Mouse (Mus musculus) thymus, adult 18-20 months (tissue): ENCODE measurements around the gene Ccdc34.

ENCODE experiments used
- DNase-seq, 2 experiments: peaks; one replicate each; pipeline ENCODE4 v3.0.0; 2022; ENCODE audit warnings: mixed read lengths in 2 of 2

Ccdc34 gene

DNA sequence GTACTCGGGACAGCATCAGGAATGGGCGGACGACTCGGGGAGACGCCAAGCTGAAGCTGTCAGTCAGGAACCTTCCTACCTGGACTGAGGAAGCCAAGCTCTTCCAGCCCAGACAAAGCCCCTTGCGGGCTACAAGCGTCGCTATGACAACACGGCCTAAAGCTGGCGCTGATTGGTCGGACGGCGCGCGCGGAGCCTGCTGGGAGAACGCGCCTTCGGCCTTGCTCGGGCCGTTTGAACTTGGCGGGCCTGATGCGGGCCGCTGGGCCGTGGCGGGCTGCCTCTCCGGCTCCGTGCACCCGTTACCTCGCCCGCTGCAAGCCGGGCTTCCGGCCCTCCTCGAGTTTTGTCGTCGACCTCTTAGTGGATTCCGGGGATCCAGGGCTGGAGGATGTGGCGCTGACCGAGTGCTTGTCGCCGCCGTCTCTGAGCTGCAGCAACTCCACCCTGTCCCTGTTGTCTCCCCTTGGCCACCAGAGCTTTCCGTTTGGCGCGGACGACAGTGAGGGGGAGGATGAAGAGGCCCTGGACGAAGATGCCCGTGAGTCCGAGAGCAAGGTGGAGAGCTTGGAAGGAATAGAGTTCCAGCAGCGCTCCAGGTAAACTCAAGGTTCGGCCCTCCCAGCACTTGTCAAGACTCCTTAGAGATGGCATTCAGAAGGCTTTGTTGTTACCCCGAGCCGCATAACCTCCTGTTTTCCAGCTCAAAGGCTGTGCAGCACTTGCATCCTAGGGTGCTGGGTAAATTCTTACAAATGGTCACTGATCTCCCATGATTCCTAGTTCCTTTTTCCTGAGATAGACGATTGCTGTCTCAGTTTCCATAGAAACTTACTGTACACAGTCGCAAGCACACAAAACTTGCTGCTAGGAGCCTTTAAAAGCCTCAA is at the start of gene Ccdc34:
Gene Ccdc34, plus strand, starts transcription at position 202 of the 890 bp plus-strand sequence.
- peak; percentile 80 to 82 for DNase-seq

DNA sequence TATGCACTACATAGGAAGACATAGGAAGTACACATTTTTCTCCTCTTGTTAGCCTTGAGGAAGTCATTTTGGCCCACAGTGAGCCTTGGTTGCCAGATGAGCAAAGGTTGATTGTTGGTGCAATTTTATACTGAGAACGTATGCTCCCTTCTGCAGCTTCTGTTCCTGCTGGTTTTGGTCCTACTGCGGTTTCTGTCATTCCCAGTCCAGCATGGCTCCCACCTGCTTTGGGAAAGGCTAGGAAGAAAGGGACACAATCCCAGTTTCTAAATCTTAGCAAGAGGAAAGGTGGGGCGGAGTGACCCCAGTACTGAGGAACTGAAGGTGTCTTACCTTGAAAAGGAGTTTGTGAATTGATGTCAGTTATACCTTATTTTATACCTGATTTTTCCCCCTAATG is 48.2 kb upstream of the Ccdc34 start:
- no peak for DNase-seq

DNA sequence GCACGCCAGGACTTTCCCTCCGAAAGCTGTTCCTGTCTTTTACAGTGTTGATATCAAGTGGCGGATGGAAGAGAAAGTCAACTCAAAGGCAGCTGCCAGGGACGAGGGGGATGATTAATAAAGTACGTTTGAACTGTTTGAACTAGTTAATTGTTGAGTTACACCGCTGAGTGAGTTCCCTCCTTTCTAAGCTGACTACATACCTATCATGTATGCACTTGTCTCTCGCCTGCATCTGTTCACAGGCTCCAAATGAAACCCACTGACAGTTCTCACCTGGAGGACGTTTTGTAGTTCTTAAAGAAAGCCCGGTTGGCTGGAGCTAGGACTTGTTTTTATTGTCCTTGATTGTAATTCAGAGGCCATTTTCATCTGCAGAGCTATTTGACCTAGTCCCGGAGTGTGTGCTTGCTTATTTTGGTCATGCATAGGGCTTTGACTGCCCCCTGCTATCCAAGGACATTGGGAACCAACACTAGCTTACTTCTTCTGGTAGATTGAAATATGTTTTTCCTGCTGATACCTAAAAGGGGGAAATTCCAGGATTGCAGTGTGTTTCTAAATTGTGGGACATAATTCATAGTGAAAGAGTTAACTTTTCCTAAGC is 47.6 kb upstream of the Ccdc34 start:
- DNase-seq = no peak

DNA sequence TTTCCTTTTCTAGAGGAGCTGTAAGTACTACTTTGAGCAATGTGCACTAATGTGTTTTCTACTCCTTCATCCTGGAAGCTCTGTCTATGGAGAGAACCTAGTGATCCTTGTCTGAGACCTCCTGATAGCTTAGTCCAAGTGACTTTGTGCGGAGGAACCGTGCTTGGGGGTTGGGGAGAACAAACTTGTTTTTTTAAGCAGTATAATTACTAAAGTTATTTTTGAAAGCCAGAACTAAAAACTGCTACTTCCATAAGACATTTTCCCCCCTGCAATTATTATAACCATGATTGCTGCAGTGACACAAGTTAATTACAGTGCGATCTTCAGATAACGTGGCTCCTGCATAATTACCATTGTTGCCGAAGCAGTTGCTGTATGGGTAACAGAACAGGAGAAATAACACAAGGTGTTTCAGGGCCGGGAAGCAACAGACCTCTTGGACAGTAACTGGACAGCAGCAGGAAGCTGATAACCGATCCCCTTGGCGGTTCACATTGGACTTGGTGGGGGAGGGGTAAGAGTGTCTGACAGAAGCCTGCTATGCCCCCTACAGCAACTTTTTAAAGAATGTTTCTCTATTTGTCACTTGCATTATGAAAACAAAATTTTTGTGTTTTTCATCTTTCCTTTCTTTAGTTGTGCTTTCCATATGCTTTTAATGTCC is 46.7 kb upstream of the Ccdc34 start:
- no peak for DNase-seq

DNA sequence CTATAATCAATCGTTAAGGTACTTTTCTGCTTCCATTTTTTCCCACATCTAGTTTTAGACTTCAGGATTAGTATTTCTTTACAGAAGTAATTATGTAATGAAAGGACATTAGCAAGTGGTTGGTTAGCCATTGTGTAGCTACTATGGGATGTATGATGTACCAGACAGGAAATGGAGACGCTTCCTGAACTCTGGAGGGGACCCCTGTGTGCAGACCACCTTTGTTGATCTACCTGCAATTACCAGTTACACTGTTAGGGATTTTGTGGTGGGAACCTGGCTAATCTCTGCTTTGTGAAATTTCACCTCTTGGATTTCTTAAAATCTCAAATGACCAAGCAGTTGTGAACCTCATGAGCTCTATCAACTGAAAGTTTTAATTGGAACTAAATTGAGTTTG is 45.3 kb upstream of the Ccdc34 start:
- no peak for DNase-seq

DNA sequence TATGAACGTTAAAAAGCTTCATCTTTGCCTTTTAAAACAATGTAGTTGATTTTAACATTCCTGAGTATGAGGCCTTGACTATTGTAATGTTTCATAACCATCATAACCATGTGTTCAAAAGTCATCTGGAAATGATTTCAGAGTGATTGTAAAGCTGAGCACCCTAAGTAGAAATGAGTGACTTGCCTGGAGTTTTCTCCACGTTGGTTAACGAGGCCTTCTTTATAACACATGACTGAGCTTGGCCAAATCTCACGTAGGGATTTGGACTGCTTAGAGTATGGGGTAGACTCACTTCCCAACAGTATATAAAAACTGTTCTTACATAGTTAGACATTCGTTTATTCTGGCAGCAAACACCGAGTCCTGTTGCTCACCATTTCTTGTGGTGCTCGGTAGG is 44.7 kb upstream of the Ccdc34 start:
- DNase-seq = no peak

DNA sequence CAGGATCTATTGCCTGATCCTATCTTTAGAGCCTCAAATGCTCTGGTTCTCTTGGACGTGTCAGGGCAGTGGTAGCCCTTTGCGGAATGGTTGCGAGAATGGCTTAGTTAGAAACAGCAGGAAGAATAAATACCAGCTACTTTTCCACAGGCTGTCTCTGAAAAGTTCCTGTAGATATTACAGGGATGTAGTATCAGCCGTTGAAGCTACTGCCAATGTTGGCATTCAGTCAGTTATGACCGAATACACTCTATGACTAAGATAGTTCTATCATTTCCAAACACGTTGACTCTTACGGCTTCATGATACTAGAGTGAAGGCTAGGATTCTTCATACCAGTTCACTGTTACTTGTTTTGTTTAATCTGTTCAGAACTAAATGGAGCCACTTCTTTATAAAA is 42.8 kb upstream of the Ccdc34 start:
- no peak for DNase-seq

DNA sequence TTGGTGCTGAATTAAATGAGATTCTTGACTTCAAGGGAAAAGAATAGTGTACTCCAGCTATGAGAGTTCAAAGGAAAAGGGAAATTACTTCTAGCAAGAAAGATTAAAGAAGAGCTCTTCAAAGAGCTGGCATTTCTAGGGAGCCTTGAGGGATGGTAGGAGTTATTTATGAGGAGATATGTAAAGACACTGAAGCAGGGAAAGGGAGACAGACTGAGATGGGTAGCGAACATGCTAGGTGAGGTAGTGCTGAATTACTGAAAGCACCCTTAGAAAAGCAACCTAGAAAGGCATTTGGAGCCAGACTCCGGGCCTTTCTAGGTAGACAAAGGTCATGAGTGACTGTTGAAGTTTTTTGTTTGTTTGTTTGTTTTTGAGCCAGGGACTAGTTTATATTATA is 41.4 kb upstream of the Ccdc34 start:
- DNase-seq = no peak

DNA sequence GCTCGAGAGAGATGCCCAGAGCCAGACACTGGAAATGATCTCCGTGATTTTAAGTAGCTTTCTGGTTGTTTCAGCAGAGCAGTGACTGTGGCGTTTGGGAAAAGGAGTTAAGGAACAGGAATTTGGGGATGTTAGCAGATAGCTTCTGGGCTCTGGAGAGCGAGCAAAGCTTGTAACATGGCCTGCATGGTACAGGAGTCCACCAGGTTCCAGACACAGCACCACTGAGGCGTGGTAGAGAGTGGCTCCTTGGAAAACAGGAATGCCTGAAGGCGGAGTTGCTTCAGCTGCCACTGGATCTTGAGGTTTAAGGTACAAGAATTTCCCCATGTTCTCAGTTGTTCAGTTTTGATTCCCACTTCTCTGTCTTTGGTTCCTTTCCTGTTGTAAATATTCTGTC is 40.3 kb upstream of the Ccdc34 start:
- DNase-seq = no peak

DNA sequence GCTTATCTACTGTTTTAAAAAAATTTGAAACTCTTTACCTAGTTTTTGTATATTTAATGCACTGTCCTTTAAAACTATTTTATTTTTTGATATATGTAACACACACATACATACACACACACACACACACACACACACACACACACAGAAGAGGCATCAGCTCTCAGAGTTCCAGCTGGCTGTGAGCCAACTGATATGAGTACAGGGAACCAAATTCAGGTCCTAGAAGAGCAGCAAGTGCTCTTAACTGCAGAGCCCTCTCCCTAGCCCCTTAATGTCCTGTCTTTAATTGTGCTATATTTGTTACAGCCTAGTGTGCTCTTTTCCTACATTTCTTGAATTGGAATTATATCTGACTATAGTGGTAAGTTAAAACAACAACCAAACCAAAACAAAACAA is 38.4 kb upstream of the Ccdc34 start:
- no peak for DNase-seq

DNA sequence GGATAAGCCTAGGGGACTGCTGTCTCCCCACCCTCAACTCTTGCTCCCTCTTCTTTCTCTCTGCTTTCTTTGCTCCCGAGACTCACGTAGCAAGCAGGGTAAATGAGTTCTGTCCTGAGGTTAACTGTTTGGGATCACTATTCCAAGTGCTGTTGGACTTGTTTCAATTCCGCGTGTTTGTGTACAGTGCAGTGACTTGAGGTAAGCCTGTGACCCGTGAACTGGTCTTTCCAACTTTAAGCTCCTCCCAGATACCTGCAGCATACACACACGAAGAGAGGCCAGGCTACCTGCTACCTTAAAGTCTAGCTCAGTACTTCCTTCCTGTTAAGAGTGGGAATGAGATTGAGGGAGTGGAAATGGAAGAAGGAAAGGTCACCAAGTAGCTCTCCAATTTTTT is 34.2 kb upstream of the Ccdc34 start:
- DNase-seq = no peak

DNA sequence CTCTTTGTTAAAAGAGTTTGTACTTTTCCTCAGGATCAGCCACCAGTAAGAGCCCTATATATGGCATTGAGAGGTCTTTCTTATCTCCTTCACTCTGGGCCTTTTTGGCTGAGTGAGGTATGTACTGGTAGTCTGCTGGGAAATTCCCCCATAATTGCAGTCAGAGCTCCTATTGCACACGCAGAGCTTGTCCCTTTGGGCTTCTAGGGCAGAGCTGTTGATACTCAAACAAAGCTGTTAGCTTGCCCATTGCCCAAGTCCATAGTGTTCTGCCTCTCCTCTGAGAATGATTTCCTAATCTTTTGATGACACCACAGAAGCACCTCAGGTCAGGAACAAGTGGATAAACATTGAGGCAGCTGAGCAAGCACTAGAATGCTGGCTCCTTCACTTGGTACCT is 32.7 kb upstream of the Ccdc34 start:
- no peak for DNase-seq

DNA sequence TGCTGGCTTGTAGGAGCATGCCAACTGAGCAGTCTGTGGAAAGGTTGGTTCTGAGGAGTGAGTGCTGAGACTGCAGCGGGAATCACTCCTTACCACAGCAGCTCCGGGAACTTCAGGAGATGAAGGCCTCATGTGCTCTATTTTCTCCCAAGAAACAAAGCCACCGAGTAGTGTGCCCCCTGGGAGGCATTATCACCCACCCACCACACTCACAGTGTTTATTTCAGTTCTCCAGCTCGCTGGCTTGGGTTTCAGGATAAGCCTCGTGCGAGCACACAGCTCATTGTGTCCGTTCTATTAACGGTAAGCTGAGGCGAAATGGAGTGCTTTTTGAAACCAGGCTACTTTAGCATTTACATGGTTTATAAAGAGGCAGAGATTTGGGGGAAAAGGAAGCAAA is 32.1 kb upstream of the Ccdc34 start:
- no peak for DNase-seq

DNA sequence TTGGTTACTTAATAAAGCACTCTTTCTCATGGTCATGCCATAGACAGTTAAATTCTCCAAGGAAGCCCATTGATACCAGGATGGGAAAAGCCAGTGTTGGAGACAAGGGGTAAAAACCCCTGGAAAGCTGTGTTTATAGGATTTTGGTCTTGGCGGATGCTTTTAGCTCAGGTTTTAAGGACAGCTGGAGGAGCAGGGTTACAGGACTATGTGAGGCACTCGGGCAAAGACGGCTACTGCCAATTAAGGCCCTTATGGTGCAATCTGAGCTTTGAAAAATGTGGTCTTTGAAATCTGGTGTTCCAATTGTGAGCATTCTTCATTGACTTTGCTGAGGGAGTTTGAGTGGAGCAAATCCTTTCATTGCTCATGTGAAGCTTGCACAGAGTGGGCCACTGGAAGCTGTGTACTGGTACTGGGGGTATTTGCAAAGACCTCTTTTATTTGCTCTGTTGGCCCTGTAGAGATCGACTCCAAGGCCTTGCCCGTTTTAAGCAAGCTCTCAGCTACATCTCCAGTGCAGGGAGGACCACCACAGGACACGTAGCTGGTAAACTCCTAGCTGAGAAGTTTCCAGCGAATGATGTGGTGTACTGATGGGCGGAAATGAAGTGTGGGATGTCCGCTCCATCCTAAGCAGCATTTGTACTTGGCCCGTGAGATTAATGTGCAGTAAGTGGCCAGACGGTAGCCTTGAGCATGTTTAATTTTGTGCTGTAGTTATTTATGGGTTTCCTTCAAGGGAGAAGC is 31.4 kb upstream of the Ccdc34 start:
- no peak for DNase-seq

DNA sequence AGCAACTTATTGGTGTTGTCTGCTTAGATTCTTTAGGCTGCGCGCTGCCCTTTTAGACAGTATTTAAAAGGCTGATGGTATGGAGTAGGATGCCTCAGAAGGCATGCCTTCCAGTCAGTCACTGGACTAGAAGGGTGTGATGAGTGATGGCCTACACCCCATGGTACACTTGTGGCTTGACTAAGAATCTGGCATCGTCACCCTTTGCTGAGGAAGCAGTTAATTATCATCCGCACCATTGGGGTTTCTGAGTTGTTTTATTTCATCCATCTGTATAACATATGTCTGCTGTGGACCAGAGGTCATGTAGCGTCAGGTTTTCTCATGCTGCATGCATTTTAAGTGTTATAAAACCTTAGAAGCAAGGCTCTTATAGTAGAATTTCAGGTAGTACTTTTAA is 29.7 kb upstream of the Ccdc34 start:
- DNase-seq = no peak

DNA sequence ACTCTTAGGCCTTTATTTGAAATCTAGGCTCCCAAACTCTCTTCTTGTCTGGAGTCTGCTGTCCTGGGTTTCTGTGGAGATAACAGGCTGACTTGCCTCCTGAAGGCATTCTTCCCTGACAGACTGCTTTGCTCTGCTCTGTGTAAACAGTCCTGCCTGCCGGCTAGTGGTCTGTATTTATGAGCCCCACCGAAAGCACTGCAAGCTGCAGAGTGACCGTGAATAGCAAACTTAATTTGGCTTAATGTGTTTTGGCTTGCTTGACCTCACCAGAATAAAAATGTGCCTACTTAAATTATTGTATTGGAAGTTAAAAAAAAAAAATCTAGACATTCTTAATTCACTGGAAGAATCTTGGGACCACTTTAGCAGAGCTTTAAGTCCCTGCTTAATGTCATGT is 28.4 kb upstream of the Ccdc34 start:
- no peak for DNase-seq

DNA sequence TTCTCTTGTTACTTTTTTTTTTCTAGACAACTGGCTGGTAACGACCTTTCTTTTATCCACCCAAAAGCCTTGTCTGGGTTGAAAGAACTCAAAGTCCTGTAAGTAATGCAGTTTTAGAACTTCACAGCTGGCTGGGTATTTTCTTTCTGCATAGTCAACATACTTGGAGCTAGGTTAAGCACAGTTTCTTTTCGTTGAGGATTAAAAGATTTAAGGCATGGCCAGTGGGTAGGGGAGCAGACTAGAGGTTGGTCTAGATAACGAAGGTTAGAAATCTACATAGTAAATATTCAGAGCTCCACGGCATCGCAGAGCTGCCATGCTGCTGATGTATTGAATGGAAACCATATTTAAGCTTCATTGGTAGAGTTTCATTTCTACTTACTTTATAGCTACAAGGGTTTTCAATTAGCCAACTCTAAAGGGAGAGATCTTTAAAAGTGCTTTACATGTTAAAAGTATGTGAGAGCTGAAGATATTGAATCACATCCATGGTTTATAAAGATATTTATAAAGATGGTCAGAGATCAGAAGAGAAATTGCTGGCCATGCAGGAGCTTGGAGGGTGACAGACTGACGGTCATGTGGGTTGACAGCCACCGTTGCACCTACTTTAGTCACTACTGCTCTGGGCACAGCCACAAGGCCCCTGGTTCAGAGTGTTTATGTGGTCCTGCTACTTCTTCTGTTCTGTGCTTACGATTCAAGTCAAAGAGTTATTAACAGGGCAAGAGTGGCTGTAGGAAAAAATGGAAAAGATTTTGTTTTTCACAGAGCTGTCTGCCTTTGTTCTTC is 27.7 kb upstream of the Ccdc34 start:
- no peak for DNase-seq

DNA sequence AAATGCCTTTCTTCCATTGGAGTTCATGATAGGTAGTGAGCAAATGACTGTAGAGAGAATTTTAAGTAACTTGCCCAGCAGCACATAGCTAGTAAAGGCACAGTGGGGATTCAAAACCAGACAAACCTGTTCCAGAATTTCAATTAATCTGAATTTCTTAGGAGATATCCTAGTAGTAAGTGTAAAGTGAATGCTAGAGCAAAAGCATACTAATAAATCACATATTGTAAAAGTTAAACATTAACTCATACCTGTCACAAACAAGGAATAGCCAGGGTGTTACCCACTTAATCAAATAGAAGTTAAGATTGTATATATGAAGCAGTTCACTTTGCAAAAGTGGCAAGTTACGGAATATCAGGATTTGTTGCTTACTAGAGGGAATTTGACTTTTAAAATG is 25.9 kb upstream of the Ccdc34 start:
- DNase-seq = no peak

DNA sequence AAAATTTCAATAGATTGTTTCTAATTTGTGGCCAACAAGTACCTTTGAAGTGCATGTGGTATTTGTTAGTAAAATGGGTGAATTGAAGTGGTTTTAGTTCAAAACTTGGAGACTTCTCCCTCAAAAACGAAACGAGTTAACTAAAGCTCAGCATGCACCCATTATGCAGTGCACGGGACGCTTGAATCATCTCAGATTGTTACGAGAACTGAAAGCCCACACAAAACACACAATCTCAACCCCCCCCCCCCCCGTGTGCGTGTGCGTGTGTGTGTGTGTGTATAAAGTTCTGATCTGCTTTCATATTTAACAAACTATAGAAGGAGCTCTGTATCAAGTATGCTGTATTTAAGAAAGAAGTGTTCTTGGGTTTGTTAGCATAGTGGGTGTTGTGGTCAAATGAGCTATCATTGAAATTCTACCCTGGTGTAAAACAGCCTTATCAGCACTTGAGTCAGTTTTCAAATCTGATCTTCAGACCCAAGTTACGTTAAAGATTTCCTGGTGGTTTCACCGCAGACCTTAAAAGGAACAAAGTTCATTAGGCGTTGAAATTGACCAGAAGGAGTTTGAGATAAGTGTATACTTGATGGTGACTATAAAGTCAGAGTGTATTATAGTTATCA is 25.1 kb upstream of the Ccdc34 start:
- no peak for DNase-seq

DNA sequence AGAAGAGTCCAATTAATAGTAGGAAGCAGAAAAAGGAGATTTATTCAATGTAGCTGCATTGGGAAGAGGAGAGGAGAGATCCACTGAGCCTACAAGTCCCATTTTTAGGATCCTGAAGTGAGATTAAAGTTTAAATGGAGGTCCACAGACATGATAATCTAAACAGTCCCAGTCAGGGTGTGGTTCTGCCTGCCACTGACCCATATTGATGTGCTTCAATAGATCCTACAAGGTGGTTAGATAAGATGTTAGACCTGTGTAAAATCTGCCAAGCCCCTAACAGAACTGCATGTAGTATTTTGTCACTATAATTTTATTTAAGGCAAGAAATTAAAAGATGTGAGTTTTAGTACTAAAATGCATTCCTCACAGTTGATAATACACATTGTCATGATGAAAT is 24.2 kb upstream of the Ccdc34 start:
- no peak for DNase-seq

DNA sequence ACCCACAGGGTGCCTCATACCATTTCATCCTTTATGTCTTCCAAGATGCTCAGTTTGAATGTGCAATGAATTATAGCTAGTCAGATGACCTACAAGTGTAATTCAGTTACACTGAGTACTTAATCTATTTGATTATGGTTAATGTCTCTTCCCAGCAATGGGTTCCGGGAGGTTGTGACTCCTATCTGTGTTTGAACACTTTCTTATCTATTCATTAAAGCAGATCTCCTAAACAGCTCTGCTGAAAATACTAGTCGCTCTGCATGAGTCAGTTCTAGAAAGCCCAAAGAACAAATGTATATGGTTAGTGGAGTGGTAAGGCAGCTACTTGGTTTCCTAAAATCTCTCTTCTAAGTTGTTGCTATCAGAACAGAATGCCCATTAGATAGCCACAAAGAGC is 22.6 kb upstream of the Ccdc34 start:
- DNase-seq = no peak

DNA sequence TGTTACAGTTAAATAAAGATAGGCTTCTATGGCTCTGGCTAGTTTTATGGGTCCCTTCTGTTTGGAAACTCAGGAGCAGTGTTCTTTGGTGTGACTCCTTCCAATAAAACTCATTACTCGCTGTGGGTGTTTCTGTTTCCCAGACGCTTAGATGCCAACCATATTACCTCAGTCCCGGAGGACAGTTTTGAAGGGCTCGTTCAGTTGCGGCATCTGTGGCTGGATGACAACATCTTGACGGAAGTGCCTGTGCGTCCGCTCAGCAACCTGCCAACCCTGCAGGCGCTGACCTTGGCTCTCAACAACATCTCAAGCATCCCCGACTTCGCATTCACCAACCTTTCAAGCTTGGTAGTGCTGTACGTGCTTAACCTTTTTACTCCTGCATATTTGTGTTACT is 21.2 kb upstream of the Ccdc34 start:
- DNase-seq = no peak
